In genomic region chr16:16559016-16559877, GRCm38 (mm10) we compare ENCODE assay signal across 8 mouse cellular contexts. TPM values are rescaled to one million over a fixed set of nuclear protein-coding genes. Genes with fewer than 3 reads are reported as not detected.
DNase-seq lines count a peak whose midpoint lies in the region; ATAC-seq lines count a peak whose summit lies in the region.

No protein-coding gene starts in this region.

- H3K36me3 ChIP-seq in forebrain, embryonic 13.5 days (ENCODE audit: poor library complexity, severe bottlenecking) = no peaks in the 10 kb centered on the region
- no peaks in the 10 kb centered on the region for H3K36me3 ChIP-seq in limb, embryonic 15.5 days
- no peaks in the 10 kb centered on the region for H3K36me3 ChIP-seq in stomach, embryonic 16.5 days (ENCODE audit: control insufficient read depth, insufficient read depth, low read length)

- peak overlapping the region; percentile 99 for H3K27ac ChIP-seq in forebrain, embryonic 13.5 days
- H3K27ac ChIP-seq in limb, embryonic 15.5 days = peak overlapping the region; percentile 40; the same call in 1 of the 2 replicates
- peak overlapping the region; percentile 76 for H3K27ac ChIP-seq in stomach, embryonic 16.5 days (ENCODE audit: low read length)

- H3K4me3 ChIP-seq in forebrain, embryonic 13.5 days = peak overlapping the region; percentile 64
- peak overlapping the region; percentile 24 for H3K4me3 ChIP-seq in limb, embryonic 15.5 days
- H3K4me3 ChIP-seq in stomach, embryonic 16.5 days (replicated peaks; ENCODE audit: low read length) = peak overlapping the region; percentile 28

- H3K4me2 ChIP-seq in forebrain, embryonic 13.5 days = peak overlapping the region; percentile 76
- H3K4me2 ChIP-seq in limb, embryonic 15.5 days = peak overlapping the region; percentile 30
- H3K4me2 ChIP-seq in stomach, embryonic 16.5 days (ENCODE audit: low read depth, low read length) = peak overlapping the region; percentile 40

- H3K9ac ChIP-seq in forebrain, embryonic 13.5 days = peak overlapping the region; percentile 73
- no peak overlapping the region for H3K9ac ChIP-seq in limb, embryonic 15.5 days
- H3K9ac ChIP-seq in stomach, embryonic 16.5 days (ENCODE audit: low read length) = no peak overlapping the region

- peak; percentile 46; the same call in 1 of the 2 replicates for ATAC-seq in cerebellum, adult (ENCODE audit: insufficient number of reproducible peaks, low FRiP score, low TSS enrichment)
- peak; percentile 67 for ATAC-seq in forebrain, embryonic 13.5 days
- ATAC-seq in limb, embryonic 15.5 days (ENCODE audit: insufficient number of reproducible peaks, low FRiP score, low TSS enrichment, low read depth) = no peak
- ATAC-seq in stomach, embryonic 16.5 days (ENCODE audit: insufficient read depth, low FRiP score) = no peak

- H3K9me3 ChIP-seq in forebrain, embryonic 13.5 days (replicated peaks) = no peaks in the 10 kb centered on the region
- H3K9me3 ChIP-seq in limb, embryonic 15.5 days = no peaks in the 10 kb centered on the region
- H3K9me3 ChIP-seq in stomach, embryonic 16.5 days (replicated peaks; ENCODE audit: control insufficient read depth, low read length) = no peaks in the 10 kb centered on the region

- DNase-seq in cerebellum, adult 11 months = no peak
- peak; percentile 9 for DNase-seq in MN1 (ENCODE audit: low spot score)
- DNase-seq in urinary bladder, postnatal 14 days (ENCODE audit: low spot score) = no peak
- DNase-seq in adrenal gland, postnatal 25 days = no peak

- H3K27me3 ChIP-seq in forebrain, embryonic 13.5 days = no peaks in the 10 kb centered on the region
- H3K27me3 ChIP-seq in limb, embryonic 15.5 days = no peaks in the 10 kb centered on the region
- H3K27me3 ChIP-seq in stomach, embryonic 16.5 days (ENCODE audit: control insufficient read depth, insufficient read depth, low read length) = no peaks in the 10 kb centered on the region

- H3K4me1 ChIP-seq in forebrain, embryonic 13.5 days = peaks cover 29% of the 10 kb centered on the region
- peaks cover 7% of the 10 kb centered on the region for H3K4me1 ChIP-seq in limb, embryonic 15.5 days
- 0 out of 2 replicates have a peak, but pooled peaks cover 3% of the 10 kb centered on the region for H3K4me1 ChIP-seq in stomach, embryonic 16.5 days (ENCODE audit: control insufficient read depth, insufficient read depth, low read length)

- under 1% methylated on average over 3 of the region's 3 CpGs for WGBS in forebrain, embryonic 13.5 days
- WGBS in limb, embryonic 15.5 days = 54% methylated on average over 3 of the region's 3 CpGs
- 49% methylated on average over 3 of the region's 3 CpGs for WGBS in stomach, embryonic 16.5 days

RNA-seq across cellular contexts. Expression of gene Fgd4, which starts 41.1 kb away (rescaled TPM):
- polyA plus RNA-seq in forebrain, embryonic 13.5 days (2015; fragmentation: Nextera tagmentation; extraction: Ambion mirVana) = 28.9 and 30.0 TPM in 2 replicates
- 5.6 and 6.5 TPM in 2 replicates for polyA plus RNA-seq in limb, embryonic 15.5 days (2015; fragmentation: Nextera tagmentation; extraction: Ambion mirVana)
- 10.3 and 11.5 TPM in 2 replicates for polyA plus RNA-seq in stomach, embryonic 16.5 days (2015; fragmentation: Nextera tagmentation; extraction: Ambion mirVana)
- 18.5 and 19.4 TPM in 2 replicates for total RNA-seq in adrenal gland, postnatal 25 days (2021)

Comparison
In these comparisons a context has a peak if more than half of its experiments do, and no peak if none do; other contexts are left out.
1. ATAC-seq: peak in cerebellum, adult (single experiment) and forebrain, embryonic 13.5 days (single experiment); none in limb, embryonic 15.5 days (single experiment) and stomach, embryonic 16.5 days (single experiment).
2. H3K27ac ChIP-seq: peak in every context shown above with its lines; median percentile 99 in forebrain, embryonic 13.5 days; 76 in stomach, embryonic 16.5 days; 40 in limb, embryonic 15.5 days.
3. Peak in every context shown above with its lines, with median percentiles within 50 percentile points of each other: H3K4me2 ChIP-seq and H3K4me3 ChIP-seq.